Mouse (Mus musculus): ENCODE results near the gene Retnla.
"Not testable (repeated sequence)": the region's sequence is repeated elsewhere in the genome, so short reads cannot be mapped to it uniquely, and the experiment has no call there.

Retnla gene

DNA sequence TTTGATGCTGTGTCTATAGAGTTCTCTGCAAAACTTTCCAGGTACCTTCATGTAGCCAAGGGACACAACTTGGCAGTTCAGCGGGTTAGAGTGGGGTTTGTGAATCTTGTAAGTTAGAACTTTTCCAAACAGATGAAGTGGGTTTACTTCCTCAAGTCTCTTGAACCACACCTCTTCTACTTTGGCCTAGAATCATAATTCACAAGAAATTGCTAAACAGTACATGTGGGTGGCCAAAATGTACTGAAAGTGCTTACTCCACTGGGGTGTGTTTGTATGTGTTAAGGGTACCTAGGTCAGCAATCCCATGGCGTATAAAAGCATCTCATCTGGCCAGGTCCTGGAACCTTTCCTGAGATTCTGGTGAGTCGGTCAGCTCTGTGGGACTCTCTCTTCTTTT, at the start of gene Retnla:
TSS of gene Retnla (plus strand) at position 286 of the 400 bp plus-strand sequence.
- DNase-seq: no peak

GRCm38 (mm10) chr16:48798285-48798684, 44.1 kb upstream of the Retnla start:
- no peak for DNase-seq

DNA sequence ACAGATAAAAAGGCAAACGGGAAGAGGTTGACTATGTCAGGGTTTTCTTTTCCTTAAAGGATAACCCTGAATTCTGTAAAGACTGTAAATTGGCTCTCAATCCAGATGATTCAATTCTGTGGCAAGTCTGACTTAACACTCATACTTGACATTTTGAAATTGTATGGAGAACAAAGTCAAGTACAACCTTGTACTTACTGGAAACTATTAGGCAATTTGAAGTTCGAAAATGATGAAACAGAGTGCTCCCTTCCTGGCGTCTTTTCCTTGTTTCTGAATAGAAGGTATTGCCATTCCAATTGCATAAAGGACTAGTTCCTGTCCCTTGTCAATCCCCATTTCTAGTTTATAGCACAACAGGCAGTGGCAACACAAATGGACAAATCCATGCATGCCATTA, 42.9 kb upstream of the Retnla start:
- DNase-seq: no peak

DNA sequence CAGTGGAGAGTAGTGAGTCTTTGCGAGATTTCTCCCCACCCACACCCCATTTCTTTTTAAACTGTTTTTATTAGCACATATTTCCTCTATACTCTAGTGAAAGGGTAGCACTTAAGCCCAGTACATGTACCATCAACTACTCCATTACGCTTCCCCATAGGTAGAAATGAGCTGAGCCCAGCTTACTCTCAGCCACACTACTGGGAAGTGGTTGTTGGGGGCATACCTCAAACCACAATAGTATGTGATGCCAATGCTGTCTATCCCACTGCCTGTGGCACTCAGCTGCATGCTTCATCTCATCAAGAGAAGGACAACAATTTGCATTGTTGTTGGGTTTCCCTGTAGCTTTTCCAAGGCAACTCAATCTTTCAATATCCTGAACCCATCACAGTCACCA, 41.4 kb upstream of the Retnla start:
- DNase-seq: no peak

GRCm38 (mm10) chr16:48805412-48805811, 36.9 kb upstream of the Retnla start:
- DNase-seq: no peak

GRCm38 (mm10) chr16:48806521-48806920, 35.8 kb upstream of the Retnla start:
- no peak for DNase-seq

- DNase-seq: peak in 1 of 2 experiments; percentile 29
Observed at GRCm38 (mm10) chr16:48809374-48809773, 33.0 kb upstream of the Retnla start.

- DNase-seq: no peak
Observed at GRCm38 (mm10) chr16:48811881-48812436, 30.4 kb upstream of the Retnla start.

DNA sequence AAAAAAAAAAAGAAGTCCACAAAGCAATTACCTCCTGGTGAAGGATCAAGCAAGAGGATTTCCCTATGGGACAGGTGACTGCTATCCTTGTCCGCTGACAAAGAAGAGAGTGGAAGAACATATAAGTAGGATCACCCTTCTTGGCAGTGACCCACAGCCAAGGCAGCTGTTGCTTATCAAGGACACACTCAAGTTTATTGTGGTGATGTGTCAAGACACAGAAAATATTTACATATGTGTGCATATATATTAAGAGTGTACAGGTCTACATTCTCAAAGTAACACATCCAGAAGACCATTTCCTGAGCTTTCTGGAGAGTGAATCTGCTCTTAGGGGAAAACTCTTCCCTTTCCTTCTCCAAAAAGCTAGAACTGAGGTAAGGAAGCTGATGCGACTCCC, 25.7 kb upstream of the Retnla start, which contains the start of gene Retnlb:
TSS of gene Retnlb (plus strand) at position 162 of the 400 bp plus-strand sequence.
- DNase-seq: no peak

DNA sequence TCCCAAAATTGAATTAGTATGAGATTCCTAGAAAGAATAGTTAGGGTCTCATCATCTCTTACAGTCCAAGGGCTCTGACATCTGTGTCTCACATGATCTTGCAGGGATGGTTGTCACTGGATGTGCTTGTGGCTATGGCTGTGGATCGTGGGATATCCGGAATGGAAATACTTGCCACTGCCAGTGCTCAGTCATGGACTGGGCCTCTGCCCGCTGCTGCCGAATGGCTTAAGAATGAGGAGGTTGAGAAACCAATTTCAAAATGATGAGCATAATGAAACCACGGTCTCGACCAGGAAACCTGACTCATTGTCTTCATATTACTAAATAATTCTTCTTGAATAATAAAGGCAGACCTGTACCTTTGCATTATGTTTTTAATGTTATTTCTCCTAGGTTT, 23.8 kb upstream of the Retnla start:
- DNase-seq: no peak

DNA sequence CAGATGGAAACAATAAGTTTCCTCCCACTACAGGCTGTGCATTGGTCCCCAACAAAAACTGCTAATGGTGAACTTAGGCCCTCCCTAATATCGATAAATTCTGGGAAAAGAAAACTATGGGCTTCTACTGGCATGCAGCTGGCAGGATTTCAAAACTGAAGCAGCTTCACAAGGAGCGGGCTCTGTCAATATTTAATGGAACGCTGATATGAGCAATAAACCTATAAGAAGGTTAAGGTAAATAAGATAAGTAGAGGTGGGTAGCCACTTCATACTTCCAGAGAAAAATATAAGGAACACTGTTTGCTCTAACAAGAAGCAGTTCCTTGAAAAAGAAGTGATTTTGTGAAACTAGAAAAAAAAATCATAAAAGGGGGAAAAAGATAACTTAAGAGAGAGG, 15.9 kb upstream of the Retnla start:
- no peak for DNase-seq

DNA sequence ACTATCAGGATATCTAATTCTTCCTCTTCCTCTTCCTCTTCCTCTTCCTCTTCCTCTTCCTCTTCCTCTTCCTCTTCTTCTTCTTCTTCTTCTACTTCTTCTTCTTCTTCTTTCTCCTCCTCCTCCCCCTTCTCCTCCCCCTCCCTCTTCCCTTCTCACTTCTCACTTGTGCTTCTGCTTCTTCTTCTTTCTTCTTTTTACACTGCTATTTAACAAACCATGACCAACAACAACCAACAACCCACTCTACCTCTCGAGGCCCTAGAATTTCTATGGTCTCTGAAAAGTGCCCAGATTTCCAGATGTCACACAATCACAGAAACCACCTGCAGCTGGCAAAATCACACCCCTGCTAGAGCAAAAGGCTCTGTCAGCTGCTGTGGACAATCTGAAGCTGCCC, 14.7 kb upstream of the Retnla start:
- no peak for DNase-seq

- no peak for DNase-seq
Observed at GRCm38 (mm10) chr16:48829060-48829459, 13.3 kb upstream of the Retnla start.

GRCm38 (mm10) chr16:48832055-48832454, 10.3 kb upstream of the Retnla start:
- no peak for DNase-seq

- DNase-seq: not testable (repeated sequence)
Observed at GRCm38 (mm10) chr16:48833626-48834025, 8.7 kb upstream of the Retnla start.

DNA sequence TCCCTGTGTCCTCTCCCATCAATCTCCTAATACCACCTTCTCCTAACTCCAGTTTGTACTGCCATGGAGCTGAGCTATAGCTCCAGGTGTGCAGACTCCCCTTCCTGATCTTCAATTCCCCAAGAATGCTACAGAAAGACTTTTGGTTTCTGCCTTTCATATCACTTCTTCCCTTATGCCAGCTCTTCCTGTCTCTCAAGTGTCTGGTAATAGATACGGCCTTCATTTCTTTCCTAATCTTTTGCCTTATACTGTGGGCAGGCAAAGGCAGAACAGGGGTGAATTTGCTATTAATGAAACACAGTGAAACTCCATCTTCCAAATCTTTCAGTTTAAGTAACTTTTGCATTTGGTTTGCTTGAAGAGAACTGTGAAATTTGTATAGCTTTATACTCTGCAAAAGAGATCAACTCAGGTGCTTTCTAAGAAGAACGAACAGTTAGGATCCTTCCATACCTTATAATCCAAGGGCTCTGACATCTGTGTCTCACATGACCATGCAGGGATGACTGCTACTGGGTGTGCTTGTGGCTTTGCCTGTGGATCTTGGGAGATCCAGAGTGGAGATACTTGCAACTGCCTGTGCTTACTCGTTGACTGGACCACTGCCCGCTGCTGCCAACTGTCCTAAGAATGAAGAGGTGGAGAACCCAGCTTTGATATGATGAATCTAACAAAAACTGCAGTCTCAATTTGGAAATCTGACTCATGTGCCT, 1.5 kb downstream of the Retnla start:
- DNase-seq: no peak

DNA sequence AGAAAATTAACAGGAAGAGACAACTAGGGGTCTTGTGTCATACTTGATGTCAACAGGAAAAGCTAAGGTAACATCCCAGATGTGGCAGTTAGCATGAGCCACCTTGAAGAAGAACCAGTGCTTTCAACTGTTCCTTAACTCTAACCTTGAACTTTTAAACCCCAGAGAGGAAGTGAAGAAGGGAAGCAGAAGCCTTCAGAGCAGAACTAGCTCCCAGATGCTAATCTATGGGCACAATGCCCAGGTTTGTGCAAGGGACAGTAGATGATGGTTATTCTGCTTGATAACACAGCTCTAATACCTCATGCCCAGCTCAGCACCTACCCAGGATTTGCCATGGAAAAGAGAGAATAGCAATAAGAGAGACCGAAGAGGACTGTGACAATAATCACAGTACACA, 22.7 kb downstream of the Retnla start:
- DNase-seq: peak; percentile 1 to 2

DNA sequence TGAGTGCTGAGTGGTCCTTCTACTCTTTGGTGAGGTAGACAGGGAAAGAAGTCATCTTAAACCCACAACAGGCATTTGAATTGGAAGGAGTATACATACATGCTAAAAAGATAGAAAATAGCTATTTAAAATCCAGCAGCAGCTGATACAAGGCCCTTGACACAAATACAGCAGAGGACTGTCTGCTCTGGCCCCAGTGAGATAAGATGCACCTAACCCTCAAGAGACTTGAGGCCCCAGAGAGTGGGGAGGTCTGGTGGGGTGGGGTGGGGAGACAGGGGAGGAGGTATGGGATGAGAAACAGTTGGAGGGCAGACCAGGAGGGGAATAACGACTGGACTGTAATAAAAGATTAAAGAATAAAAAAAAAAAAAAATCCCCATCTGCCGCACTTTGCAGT, 25.3 kb downstream of the Retnla start:
- DNase-seq: no peak

GRCm38 (mm10) chr16:48868663-48869062, 26.3 kb downstream of the Retnla start:
- no peak for DNase-seq

DNA sequence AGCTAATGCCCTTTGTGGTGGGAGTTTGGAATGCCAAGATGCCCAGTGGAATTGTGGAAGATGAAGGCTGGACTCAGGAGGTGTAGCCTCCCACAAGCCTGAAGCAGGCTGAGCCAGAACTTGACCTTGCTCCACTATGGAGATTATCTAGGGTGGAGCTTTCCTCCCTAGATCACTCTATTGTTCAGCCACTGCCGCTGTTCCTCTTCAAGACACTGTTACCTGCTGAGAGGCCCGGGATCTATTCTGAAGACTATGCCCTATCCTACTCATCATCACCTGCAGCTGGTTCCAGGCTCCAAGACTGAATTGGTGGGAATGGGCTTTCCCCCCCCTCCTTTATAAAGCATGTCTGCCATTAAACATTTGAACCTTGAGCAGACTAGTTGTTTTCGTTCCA, 27.3 kb downstream of the Retnla start:
- DNase-seq: no peak

- no peak for DNase-seq
Observed at GRCm38 (mm10) chr16:48871754-48872153, 29.4 kb downstream of the Retnla start.

- no peak for DNase-seq
Observed at GRCm38 (mm10) chr16:48872321-48872720, 30.0 kb downstream of the Retnla start, which contains the start of gene Retnlg. Retnlg (plus strand) TSS chr16:48872621.

DNA sequence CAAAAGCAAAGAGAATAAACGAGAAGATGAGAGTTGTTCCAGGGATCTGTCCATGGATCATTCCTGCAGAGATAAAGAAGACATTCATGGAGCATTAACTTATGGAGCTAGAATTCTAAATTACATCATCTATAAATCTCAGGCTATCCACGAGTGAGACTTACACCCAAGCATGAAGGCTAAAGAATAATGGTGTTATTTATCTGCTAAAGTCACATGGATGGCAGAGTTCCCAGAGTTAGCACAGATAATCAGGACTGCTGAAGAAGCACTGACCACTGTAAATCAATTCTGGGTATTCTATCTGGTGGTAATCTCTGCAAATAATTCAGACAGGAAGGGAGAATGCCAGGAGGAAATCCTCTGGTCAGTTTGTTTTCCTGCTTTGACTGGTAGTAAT, 48.4 kb downstream of the Retnla start:
- DNase-seq: no peak

Data from kidney, postnatal 36 days (tissue).